Mouse (Mus musculus) MEL (cell line): ENCODE measurements at regions not wholly inside any gene's neighbourhood (a gene's known extent, or its start where the extent isn't known, plus 50 kb on each side); places are given as distances from the start of the nearest gene placed in this dataset.

ENCODE experiments used
- DNase-seq: peaks from one replicate; pipeline ENCODE4 v3.0.0; 2011; ENCODE audit warnings: low read depth, low spot score
- H3K27ac ChIP-seq: 2 replicates; pipeline ENCODE4 v1.5.1; 2012; ENCODE audit warnings: low read depth, mild to moderate bottlenecking, control low read depth, low read length, moderate library complexity; ENCODE audit not compliant: control insufficient read depth
- H3K27me3 ChIP-seq, 2 experiments: fragments of 150-350 bp in 1 of 2; sonication (generic) in 1 of 2; 2 replicates each; pipeline ENCODE4 v1.6.1; 2012; ENCODE audit warnings: low read length in 2 of 2, mild to moderate bottlenecking in 2 of 2, improper control_type of control experiment in 1 of 2, moderate library complexity in 1 of 2; ENCODE audit not compliant: insufficient read depth in 2 of 2, control insufficient read depth in 1 of 2
- H3K36me3 ChIP-seq, 2 experiments: 2 replicates each; pipeline ENCODE4 v1.6.1; 2012 to 2014; ENCODE audit warnings: low read length in 2 of 2, improper control_type of control experiment in 1 of 2, inconsistent platforms in 1 of 2, mild to moderate bottlenecking in 1 of 2; ENCODE audit not compliant: insufficient read depth in 2 of 2, control insufficient read depth in 1 of 2
- H3K4me1 ChIP-seq, 2 experiments: fragments of 150-350 bp in 1 of 2; sonication (generic) in 1 of 2; 2 replicates each; pipeline ENCODE4 v1.6.1; 2012; ENCODE audit warnings: low read length in 2 of 2, improper control_type of control experiment in 1 of 2, mild to moderate bottlenecking in 1 of 2; ENCODE audit not compliant: insufficient read depth in 2 of 2, control insufficient read depth in 1 of 2
- H3K4me3 ChIP-seq, 2 experiments: fragments of 150-350 bp in 1 of 2; sonication (generic) in 1 of 2; 2 replicates each; pipeline ENCODE4 v1.5.1; 2012; ENCODE audit warnings: low read depth in 2 of 2, low read length in 2 of 2, mild to moderate bottlenecking in 2 of 2, moderate library complexity in 2 of 2, control low read depth in 1 of 2, improper control_type of control experiment in 1 of 2; ENCODE audit not compliant: control insufficient read depth in 1 of 2, insufficient read depth in 1 of 2
- H3K79me2 ChIP-seq: 2 replicates; pipeline ENCODE4 v1.6.1; 2012; ENCODE audit warnings: mild to moderate bottlenecking, low read length, moderate library complexity; ENCODE audit not compliant: control insufficient read depth, poor library complexity, insufficient read depth
- H3K9ac ChIP-seq: 2 replicates; pipeline ENCODE4 v1.6.1; 2012; ENCODE audit warnings: low read depth, mild to moderate bottlenecking, control low read depth, low read length, moderate library complexity; ENCODE audit not compliant: control insufficient read depth, poor library complexity, severe bottlenecking
- H3K9me3 ChIP-seq: fragments of 150-350 bp; sonication (generic); replicated peaks from 2 replicates; pipeline ENCODE4 v1.6.1; 2012; ENCODE audit warnings: mild to moderate bottlenecking, low read length, improper control_type of control experiment, moderate library complexity; ENCODE audit not compliant: insufficient read depth
- BHLHE40 ChIP-seq: IDR thresholded peaks from 2 replicates; pipeline ENCODE4 v1.6.1; 2012; ENCODE audit warnings: low read depth, mild to moderate bottlenecking, inconsistent platforms, low read length, improper control_type of control experiment, borderline replicate concordance
- CHD1 ChIP-seq: IDR thresholded peaks from 2 replicates; pipeline ENCODE4 v1.6.1; 2012; ENCODE audit warnings: low read depth, mild to moderate bottlenecking, inconsistent platforms, low read length, improper control_type of control experiment
- CTCF ChIP-seq, 3 experiments: IDR thresholded peaks in 2 of 3; conservative IDR thresholded peaks in 1 of 3; 2 replicates each; pipeline ENCODE4 v1.5.1; 2011 to 2012; ENCODE audit warnings: low read length in 3 of 3, low read depth in 2 of 3, mild to moderate bottlenecking in 2 of 3, improper control_type of control experiment in 1 of 3, inconsistent platforms in 1 of 3, mixed read lengths in 1 of 3, moderate library complexity in 1 of 3; ENCODE audit not compliant: control insufficient read depth in 1 of 3, insufficient read depth in 1 of 3, poor library complexity in 1 of 3, severe bottlenecking in 1 of 3
- E2F4 ChIP-seq: IDR thresholded peaks from 2 replicates; pipeline ENCODE4 v1.6.1; 2011; ENCODE audit warnings: low read depth, low read length, improper control_type of control experiment, borderline replicate concordance
- ELF1 ChIP-seq: IDR thresholded peaks from 2 replicates; pipeline ENCODE4 v1.6.1; 2014; ENCODE audit warnings: low read depth, mild to moderate bottlenecking, inconsistent platforms, low read length, improper control_type of control experiment, moderate library complexity
- EP300 ChIP-seq, 2 experiments: IDR thresholded peaks; 2 replicates each; pipeline ENCODE4 v1.6.1; 2011; ENCODE audit warnings: improper control_type of control experiment in 2 of 2, low read length in 2 of 2, low read depth in 1 of 2, mild to moderate bottlenecking in 1 of 2
- ETS1 ChIP-seq: IDR thresholded peaks from 2 replicates; pipeline ENCODE4 v1.6.1; 2012; ENCODE audit warnings: low read depth, mild to moderate bottlenecking, inconsistent platforms, low read length, improper control_type of control experiment, moderate library complexity
- GABPA ChIP-seq: IDR thresholded peaks from 2 replicates; pipeline ENCODE4 v1.6.1; 2012; ENCODE audit warnings: low read depth, mild to moderate bottlenecking, inconsistent platforms, low read length, improper control_type of control experiment, moderate library complexity
- GATA1 ChIP-seq: IDR thresholded peaks from 2 replicates; pipeline ENCODE4 v1.6.1; 2011; ENCODE audit warnings: low read depth, low read length, improper control_type of control experiment
- HCFC1 ChIP-seq: IDR thresholded peaks from 2 replicates; pipeline ENCODE4 v1.6.1; 2012; ENCODE audit warnings: low read depth, mild to moderate bottlenecking, inconsistent platforms, low read length, improper control_type of control experiment, moderate library complexity
- JUND ChIP-seq: IDR thresholded peaks from 2 replicates; pipeline ENCODE4 v1.6.1; 2011; ENCODE audit warnings: low read depth, mild to moderate bottlenecking, improper control_type of control experiment, low read length
- KAT2A ChIP-seq: conservative IDR thresholded peaks from 2 replicates; pipeline ENCODE4 v1.6.1; 2012; ENCODE audit warnings: low read depth, low read length, improper control_type of control experiment, inconsistent platforms
- MAFK ChIP-seq: IDR thresholded peaks from 2 replicates; pipeline ENCODE4 v1.6.1; 2011; ENCODE audit warnings: low read depth, mild to moderate bottlenecking, low read length, improper control_type of control experiment, borderline replicate concordance
- MAX ChIP-seq: IDR thresholded peaks from 2 replicates; pipeline ENCODE4 v1.6.1; 2011; ENCODE audit warnings: low read length, improper control_type of control experiment
- MAZ ChIP-seq: IDR thresholded peaks from 2 replicates; pipeline ENCODE4 v1.6.1; 2012; ENCODE audit warnings: low read depth, mild to moderate bottlenecking, inconsistent platforms, low read length, improper control_type of control experiment
- MEF2A ChIP-seq: IDR thresholded peaks from 2 replicates; pipeline ENCODE4 v1.6.1; 2014; ENCODE audit warnings: low read depth, mild to moderate bottlenecking, inconsistent platforms, low read length, improper control_type of control experiment; ENCODE audit not compliant: poor library complexity, insufficient replicate concordance, severe bottlenecking; ENCODE audit errors: extremely low read depth
- MXI1 ChIP-seq: IDR thresholded peaks from 2 replicates; pipeline ENCODE4 v1.6.1; 2011; ENCODE audit warnings: mild to moderate bottlenecking, low read depth, low read length, improper control_type of control experiment
- MYB ChIP-seq: IDR thresholded peaks from 2 replicates; pipeline ENCODE4 v1.6.1; 2011; ENCODE audit warnings: mild to moderate bottlenecking, low read depth, low read length, improper control_type of control experiment
- MYC ChIP-seq: IDR thresholded peaks from 2 replicates; pipeline ENCODE4 v1.6.1; 2011; ENCODE audit warnings: low read depth, mild to moderate bottlenecking, low read length, improper control_type of control experiment, moderate library complexity
- NELFE ChIP-seq: IDR thresholded peaks from 2 replicates; pipeline ENCODE4 v1.6.1; 2011; ENCODE audit warnings: low read depth, low read length, improper control_type of control experiment
- NRF1 ChIP-seq: IDR thresholded peaks from 2 replicates; pipeline ENCODE4 v1.6.1; 2014; ENCODE audit warnings: low read depth, mild to moderate bottlenecking, inconsistent platforms, low read length, improper control_type of control experiment, moderate library complexity; ENCODE audit not compliant: poor library complexity, insufficient read depth, severe bottlenecking
- POLR2A ChIP-seq, 2 experiments: IDR thresholded peaks; 2 replicates each; pipeline ENCODE4 v1.6.1; 2011 to 2012; ENCODE audit warnings: low read length in 2 of 2, mild to moderate bottlenecking in 2 of 2, control low read depth in 1 of 2, improper control_type of control experiment in 1 of 2, low read depth in 1 of 2, moderate library complexity in 1 of 2; ENCODE audit not compliant: control insufficient read depth in 1 of 2, insufficient read depth in 1 of 2, poor library complexity in 1 of 2
- POLR2AphosphoS2 ChIP-seq: IDR thresholded peaks from 2 replicates; pipeline ENCODE4 v1.6.1; 2011; ENCODE audit warnings: low read length, improper control_type of control experiment
- POLR2AphosphoS5 ChIP-seq: IDR thresholded peaks from 2 replicates; pipeline ENCODE4 v1.6.1; 2012; ENCODE audit warnings: low read depth, borderline replicate concordance, mild to moderate bottlenecking, inconsistent platforms, low read length, moderate library complexity, mixed read lengths
- RAD21 ChIP-seq: IDR thresholded peaks from 2 replicates; pipeline ENCODE4 v1.6.1; 2011; ENCODE audit warnings: mild to moderate bottlenecking, low read depth, low read length, improper control_type of control experiment
- RCOR1 ChIP-seq: IDR thresholded peaks from 2 replicates; pipeline ENCODE4 v1.6.1; 2012; ENCODE audit warnings: low read depth, mild to moderate bottlenecking, inconsistent platforms, low read length, improper control_type of control experiment
- SIN3A ChIP-seq: IDR thresholded peaks from 2 replicates; pipeline ENCODE4 v1.6.1; 2012; ENCODE audit warnings: low read length, improper control_type of control experiment, inconsistent platforms
- TAL1 ChIP-seq: IDR thresholded peaks from 2 replicates; pipeline ENCODE4 v1.6.1; 2012; ENCODE audit warnings: mild to moderate bottlenecking, inconsistent platforms, low read length, moderate library complexity, mixed read lengths
- TBP ChIP-seq: IDR thresholded peaks from 2 replicates; pipeline ENCODE4 v1.8.0; 2011; ENCODE audit warnings: low read depth, low read length, improper control_type of control experiment
- TCF12 ChIP-seq: IDR thresholded peaks from 2 replicates; pipeline ENCODE4 v1.6.1; 2014; ENCODE audit warnings: low read depth, mild to moderate bottlenecking, inconsistent platforms, low read length, improper control_type of control experiment, moderate library complexity
- UBTF ChIP-seq: IDR thresholded peaks from 2 replicates; pipeline ENCODE4 v1.6.1; 2012; ENCODE audit warnings: low read depth, mild to moderate bottlenecking, inconsistent platforms, low read length, improper control_type of control experiment, moderate library complexity, borderline replicate concordance; ENCODE audit not compliant: insufficient read depth
- USF1 ChIP-seq: IDR thresholded peaks from 2 replicates; pipeline ENCODE4 v1.6.1; 2014; ENCODE audit warnings: low read depth, mild to moderate bottlenecking, inconsistent platforms, low read length, improper control_type of control experiment, moderate library complexity
- USF2 ChIP-seq, 2 experiments: IDR thresholded peaks; 2 replicates each; pipeline ENCODE4 v1.6.1; 2011 to 2012; ENCODE audit warnings: improper control_type of control experiment in 2 of 2, low read length in 2 of 2, borderline replicate concordance in 1 of 2, inconsistent platforms in 1 of 2, low read depth in 1 of 2, mild to moderate bottlenecking in 1 of 2; ENCODE audit not compliant: insufficient read depth in 1 of 2
- ZC3H11A ChIP-seq: IDR thresholded peaks from 2 replicates; pipeline ENCODE4 v1.6.1; 2012; ENCODE audit warnings: low read depth, mild to moderate bottlenecking, inconsistent platforms, low read length, improper control_type of control experiment
- ZKSCAN1 ChIP-seq: IDR thresholded peaks from 2 replicates; pipeline ENCODE4 v1.6.1; 2012; ENCODE audit warnings: low read depth, mild to moderate bottlenecking, inconsistent platforms, low read length, improper control_type of control experiment, moderate library complexity
- ZMIZ1 ChIP-seq: IDR thresholded peaks from 2 replicates; pipeline ENCODE4 v1.6.1; 2012; ENCODE audit warnings: low read depth, mild to moderate bottlenecking, inconsistent platforms, low read length, improper control_type of control experiment, moderate library complexity
- ZNF384 ChIP-seq: IDR thresholded peaks from 2 replicates; pipeline ENCODE4 v1.6.1; 2012; ENCODE audit warnings: low read depth, mild to moderate bottlenecking, inconsistent platforms, low read length, improper control_type of control experiment

GRCm38 (mm10) chr15:36708471-36708870 is 299.1 kb downstream of the Zfp706 start:
- Histone ChIP-seq H3K36me3 (peaks cover 0 to 15% of the 10 kb centered on the region in 2 experiments; a peak in 2 of 4 replicates), H3K9me3 (no peaks in the 10 kb centered on the region), H3K4me3 (no peak overlapping the region), H3K9ac (no peak overlapping the region), H3K27me3 (no peaks in the 10 kb centered on the region), H3K4me1 (peaks cover 7 to 11% of the 10 kb centered on the region in 2 experiments; a peak in 3 of 4 replicates), H3K79me2 (no peaks in the 10 kb centered on the region), H3K27ac (no peak overlapping the region)
- peak; percentile 92 for DNase-seq
- TF ChIP-seq ZC3H11A: peak; percentile 94
- no peak for TF ChIP-seq JUND
- no peak for TF ChIP-seq ETS1
- peak; percentile 25; the same call in 1 of the 2 replicates for TF ChIP-seq TCF12
- no peak for TF ChIP-seq E2F4
- TF ChIP-seq MYB: no peak
- no peak for TF ChIP-seq GATA1
- no peak for TF ChIP-seq MEF2A
- 0 out of 2 replicates have a peak, but pooled peaks have one; percentile 22 for TF ChIP-seq ZKSCAN1
- 0 out of 2 replicates have a peak, but pooled peaks have one; percentile 34 for TF ChIP-seq MYC
- TF ChIP-seq MAFK: no peak
- no peak for TF ChIP-seq POLR2AphosphoS5
- no peak for TF ChIP-seq NELFE
- no peak for TF ChIP-seq RCOR1
- no peak for TF ChIP-seq ZMIZ1
- TF ChIP-seq BHLHE40: peak; percentile 57; the same call in 1 of the 2 replicates
- TF ChIP-seq USF2 (IDR thresholded peaks at IDR 0.05; ENCODE audit: borderline replicate concordance in 1 of 2, insufficient read depth in 1 of 2, low read depth in 1 of 2, low read length in 2 of 2): no peak
- TF ChIP-seq UBTF: no peak
- TF ChIP-seq USF1: 0 out of 2 replicates have a peak, but pooled peaks have one; percentile 13
- 0 out of 2 replicates have a peak, but pooled peaks have one; percentile 7 for TF ChIP-seq ELF1
- no peak for TF ChIP-seq TAL1
- TF ChIP-seq HCFC1: peak; percentile 52; the same call in 1 of the 2 replicates
- no peak; the same call in none of the 2 replicates for TF ChIP-seq RAD21
- no peak for TF ChIP-seq MAX
- TF ChIP-seq CHD1: no peak
- TF ChIP-seq SIN3A: peak; percentile 64
- TF ChIP-seq EP300 (IDR thresholded peaks at IDR 0.05; ENCODE audit: low read depth in 1 of 2, low read length in 2 of 2): no peak
- 0 out of 2 replicates have a peak, but pooled peaks have one; percentile 52 for TF ChIP-seq MXI1
- TF ChIP-seq NRF1: no peak
- no peak for TF ChIP-seq MAZ
- peak; percentile 99 to 100 (median 100); a peak in 5 of 6 replicates for TF ChIP-seq CTCF (IDR thresholded peaks at IDR 0.05 in 2 of 3, conservative IDR thresholded peaks at IDR 0.05 in 1 of 3; ENCODE audit: control insufficient read depth in 1 of 3, insufficient read depth in 1 of 3, low read depth in 2 of 3, low read length in 3 of 3, poor library complexity in 1 of 3, severe bottlenecking in 1 of 3)
- TF ChIP-seq GABPA: no peak
- TF ChIP-seq TBP: no peak
- TF ChIP-seq POLR2A (IDR thresholded peaks at IDR 0.05; ENCODE audit: control insufficient read depth in 1 of 2, insufficient read depth in 1 of 2, low read depth in 1 of 2, low read length in 2 of 2, poor library complexity in 1 of 2): no peak
- TF ChIP-seq POLR2AphosphoS2: no peak
- TF ChIP-seq KAT2A: no peak
- peak; percentile 86 for TF ChIP-seq ZNF384
